Mouse (Mus musculus) kidney, embryonic 16.5 days (tissue): ENCODE results near the gene Lrrn4. TPM values are rescaled to one million over a fixed set of nuclear protein-coding genes. Genes with fewer than 3 reads are reported as not detected.

Experiments used
- ATAC-seq: fragments of 200-750 bp; cut with Nextera tagmentation; 2 replicates; pipeline ENCODE4 v1.8.0; 2017; ENCODE audit warnings: moderate TSS enrichment; ENCODE audit not compliant: low FRiP score, low TSS enrichment
- H3K27ac ChIP-seq: fragments of 300-500 bp; sonication (generic); 2 replicates; pipeline ENCODE4 v1.5.1; 2014; ENCODE audit warnings: low read length
- H3K27me3 ChIP-seq: fragments of 300-500 bp; sonication (generic); 2 replicates; pipeline ENCODE4 v1.6.1; 2014; ENCODE audit warnings: low read length, control low read depth, mixed read lengths; ENCODE audit not compliant: insufficient read depth
- H3K36me3 ChIP-seq: fragments of 300-500 bp; sonication (generic); 2 replicates; pipeline ENCODE4 v1.6.1; 2014; ENCODE audit warnings: low read length, control low read depth, mixed read lengths; ENCODE audit not compliant: insufficient read depth
- H3K4me1 ChIP-seq: fragments of 300-500 bp; sonication (generic); 2 replicates; pipeline ENCODE4 v1.6.1; 2014; ENCODE audit warnings: low read length, control low read depth, mixed read lengths; ENCODE audit not compliant: insufficient read depth
- H3K4me2 ChIP-seq: fragments of 300-500 bp; sonication (generic); replicated peaks from 2 replicates; pipeline ENCODE4 v1.6.1; 2014; ENCODE audit warnings: low read depth, low read length
- H3K4me3 ChIP-seq: fragments of 300-500 bp; sonication (generic); 2 replicates; pipeline ENCODE4 v1.5.1; 2014; ENCODE audit warnings: mild to moderate bottlenecking, low read length
- H3K9ac ChIP-seq: fragments of 300-500 bp; sonication (generic); replicated peaks from 2 replicates; pipeline ENCODE4 v1.6.1; 2014; ENCODE audit warnings: low read length
- H3K9me3 ChIP-seq: fragments of 300-500 bp; sonication (generic); 2 replicates; pipeline ENCODE4 v1.6.1; 2016; ENCODE audit warnings: low read length, control low read depth
- WGBS: fragments of 180-500 bp; shearing (Covaris S2); extraction: QIAGEN DNeasy Blood & Tissue Kit; methylation state at CpG from one replicate; pipeline ENCODE4 v1.1.7; 2014; 5-methylcytosine and 5-hydroxymethylcytosine counted together
- polyA plus RNA-seq: library from polyadenylated mRNA; unstranded; fragments of >200 nt; fragmentation: Nextera tagmentation; extraction: Ambion mirVana; gene quantifications from 2 replicates; pipeline ENCODE4 v1.2.1, GENCODE M21; 2015

Lrrn4 gene
- 1.0 and 1.7 TPM in 2 replicates for polyA plus RNA-seq

GRCm38 (mm10) chr2:132880844-132881645, at the start of gene Lrrn4:
Gene Lrrn4 (minus strand): TSS chr2:132880891.
- Histone ChIP-seq H3K4me3 (peak within 1 kb of the TSS; percentile 54), H3K9me3 (no peaks in the 10 kb centered on the region), H3K9ac (peak within 1 kb of the TSS; percentile 57; the same call in 1 of the 2 replicates), H3K36me3 (no peaks in the 10 kb centered on the region), H3K4me1 (peaks cover 16% of the 10 kb centered on the region), H3K27ac (no peak within 1 kb of the TSS), H3K27me3 (peaks cover 30% of the 10 kb centered on the region), H3K4me2 (peak within 1 kb of the TSS; percentile 95)
- peak; percentile 55 for ATAC-seq
- 13% methylated on average over 12 of the region's 12 CpGs for WGBS

DNA sequence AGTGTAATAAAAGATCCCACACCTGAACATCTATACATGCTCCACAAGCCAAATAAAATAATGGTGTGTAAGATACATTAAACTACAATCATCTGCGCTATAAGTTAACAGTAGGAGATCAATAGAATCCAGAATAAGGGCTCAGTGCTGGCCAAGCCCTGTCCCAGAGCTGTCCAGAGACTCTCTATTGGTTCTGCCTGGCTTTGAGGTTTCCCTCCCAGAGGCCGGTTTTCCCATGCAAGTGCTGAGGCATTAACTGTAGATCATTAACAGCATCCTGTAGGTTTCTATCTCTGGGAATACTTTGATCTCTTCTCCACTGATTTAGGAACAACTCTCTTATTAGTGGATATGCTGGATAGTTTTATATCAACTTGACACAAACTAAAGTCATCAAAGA, 48.3 kb upstream of the Lrrn4 start:
- 75% methylated on average over 2 of the region's 2 CpGs for WGBS
- 0 out of 2 replicates have a peak, but pooled peaks cover 5% of the 10 kb centered on the region for H3K9me3 ChIP-seq
- no peak overlapping the region for H3K27ac ChIP-seq
- H3K4me2 ChIP-seq, result no peak overlapping the region
- no peaks in the 10 kb centered on the region for H3K27me3 ChIP-seq
- peak; percentile 84 for ATAC-seq
- H3K36me3 ChIP-seq, result no peaks in the 10 kb centered on the region
- H3K4me1 ChIP-seq, result no peaks in the 10 kb centered on the region
- no peak overlapping the region for H3K9ac ChIP-seq
- no peak overlapping the region for H3K4me3 ChIP-seq

GRCm38 (mm10) chr2:132927871-132928270, 47.2 kb upstream of the Lrrn4 start:
- Histone ChIP-seq H3K9ac (no peak overlapping the region), H3K27me3 (no peaks in the 10 kb centered on the region), H3K4me3 (no peak overlapping the region), H3K27ac (no peak overlapping the region), H3K9me3 (0 out of 2 replicates have a peak, but pooled peaks cover 5% of the 10 kb centered on the region), H3K4me2 (no peak overlapping the region), H3K36me3 (no peaks in the 10 kb centered on the region), H3K4me1 (no peaks in the 10 kb centered on the region; the same call in 1 of the 2 replicates)
- no peak for ATAC-seq
- WGBS, result 43% methylated on average over 2 of the region's 2 CpGs

GRCm38 (mm10) chr2:132927298-132927697, 46.6 kb upstream of the Lrrn4 start:
- Histone ChIP-seq H3K27me3 (no peaks in the 10 kb centered on the region), H3K4me2 (no peak overlapping the region), H3K4me3 (no peak overlapping the region), H3K4me1 (peaks cover 3% of the 10 kb centered on the region; the same call in 1 of the 2 replicates), H3K9me3 (0 out of 2 replicates have a peak, but pooled peaks cover 5% of the 10 kb centered on the region), H3K27ac (no peak overlapping the region), H3K36me3 (no peaks in the 10 kb centered on the region), H3K9ac (no peak overlapping the region)
- ATAC-seq, result no peak
- 74% methylated on average over 2 of the region's 2 CpGs for WGBS

DNA sequence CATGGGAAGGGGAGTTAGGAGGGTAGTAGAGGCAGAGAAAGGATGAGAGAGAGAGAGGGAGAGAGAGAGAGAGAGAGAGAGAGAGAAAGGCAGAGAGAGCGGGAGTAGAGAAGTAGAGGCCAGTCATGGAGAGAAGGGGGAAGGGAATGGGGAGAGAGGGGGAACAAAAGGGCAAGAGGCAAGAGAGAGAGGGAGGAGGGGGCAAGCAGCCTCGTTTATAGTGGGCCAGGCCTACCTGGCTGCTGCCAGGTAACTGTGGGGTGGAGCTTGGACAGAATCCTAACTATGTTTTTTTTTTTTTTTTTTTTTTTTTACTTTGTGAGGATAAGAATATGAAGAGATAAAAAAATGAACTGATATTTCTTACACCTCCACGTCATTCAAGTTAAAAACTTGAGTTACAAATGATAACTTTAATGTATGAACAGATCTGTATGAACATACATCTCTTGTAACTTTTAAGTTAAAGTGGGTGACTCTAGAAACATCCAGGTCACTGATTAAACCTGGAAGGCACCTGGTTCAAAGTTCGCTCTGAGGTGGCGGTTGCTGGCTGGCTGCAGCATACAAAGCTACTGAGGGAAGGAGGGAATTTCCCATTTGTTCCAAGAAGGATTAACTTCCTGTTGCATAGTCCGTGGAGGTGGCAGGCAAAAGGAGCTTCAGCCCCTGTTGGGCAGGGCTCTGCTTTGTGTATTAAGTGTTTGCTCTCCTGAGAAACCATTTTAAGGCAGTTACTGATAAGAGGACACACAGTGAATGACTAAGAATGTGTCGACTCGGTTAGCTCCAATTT, 42.8 kb upstream of the Lrrn4 start:
- H3K9ac ChIP-seq, result no peak overlapping the region
- H3K4me1 ChIP-seq, result peaks cover 9% of the 10 kb centered on the region
- no peak overlapping the region for H3K4me3 ChIP-seq
- WGBS, result 41% methylated on average over 8 of the region's 8 CpGs
- no peaks in the 10 kb centered on the region for H3K9me3 ChIP-seq
- no peak overlapping the region for H3K4me2 ChIP-seq
- no peaks in the 10 kb centered on the region for H3K36me3 ChIP-seq
- ATAC-seq, result peak; percentile 77
- H3K27ac ChIP-seq, result peak overlapping the region; percentile 65
- H3K27me3 ChIP-seq, result no peaks in the 10 kb centered on the region

- Histone ChIP-seq H3K36me3 (no peaks in the 10 kb centered on the region), H3K4me3 (no peak overlapping the region), H3K9ac (no peak overlapping the region), H3K4me2 (no peak overlapping the region), H3K9me3 (no peaks in the 10 kb centered on the region), H3K27ac (peak overlapping the region; percentile 65), H3K27me3 (no peaks in the 10 kb centered on the region), H3K4me1 (peaks cover 9% of the 10 kb centered on the region)
- peak; percentile 55 for ATAC-seq
- 49% methylated on average over 9 of the region's 9 CpGs for WGBS
These were observed 41.6 kb upstream of the Lrrn4 start for GRCm38 (mm10) chr2:132922076-132922873.

GRCm38 (mm10) chr2:132914785-132915184, 34.1 kb upstream of the Lrrn4 start:
- no peak overlapping the region for H3K4me3 ChIP-seq
- H3K9ac ChIP-seq, result no peak overlapping the region
- no peaks in the 10 kb centered on the region for H3K36me3 ChIP-seq
- WGBS, result 83% methylated on average over 1 of the region's 1 CpGs
- no peaks in the 10 kb centered on the region for H3K27me3 ChIP-seq
- no peaks in the 10 kb centered on the region for H3K4me1 ChIP-seq
- no peak overlapping the region for H3K27ac ChIP-seq
- no peak overlapping the region for H3K4me2 ChIP-seq
- no peak for ATAC-seq
- H3K9me3 ChIP-seq, result no peaks in the 10 kb centered on the region

- H3K9me3 ChIP-seq, result no peaks in the 10 kb centered on the region
- no peaks in the 10 kb centered on the region for H3K27me3 ChIP-seq
- no peak for ATAC-seq
- no peak overlapping the region for H3K9ac ChIP-seq
- no peaks in the 10 kb centered on the region for H3K36me3 ChIP-seq
- no peak overlapping the region for H3K4me2 ChIP-seq
- WGBS, result 26% methylated on average over 8 of the region's 8 CpGs
- no peaks in the 10 kb centered on the region for H3K4me1 ChIP-seq
- no peak overlapping the region for H3K27ac ChIP-seq
- no peak overlapping the region for H3K4me3 ChIP-seq
These were observed 26.1 kb upstream of the Lrrn4 start for GRCm38 (mm10) chr2:132906763-132907162.

- 77% methylated on average over 2 of the region's 2 CpGs for WGBS
- no peaks in the 10 kb centered on the region for H3K4me1 ChIP-seq
- H3K4me3 ChIP-seq, result no peak overlapping the region
- no peaks in the 10 kb centered on the region for H3K36me3 ChIP-seq
- no peaks in the 10 kb centered on the region for H3K27me3 ChIP-seq
- no peak overlapping the region for H3K9ac ChIP-seq
- no peak for ATAC-seq
- H3K9me3 ChIP-seq, result no peaks in the 10 kb centered on the region
- no peak overlapping the region for H3K4me2 ChIP-seq
- H3K27ac ChIP-seq, result no peak overlapping the region
These were observed 24.3 kb upstream of the Lrrn4 start for GRCm38 (mm10) chr2:132904961-132905360.
